Mouse (Mus musculus): ENCODE measurements around the gene Fry.
"Not testable (repeated sequence)": the region's sequence is repeated elsewhere in the genome, so short reads cannot be mapped to it uniquely, and the experiment has no call there.

Fry gene

GRCm38 (mm10) chr5:150452671-150453070 is 334.2 kb downstream of the Fry start:
- DNase-seq (ENCODE audit: extremely low read depth, low read depth), result no peak

DNA sequence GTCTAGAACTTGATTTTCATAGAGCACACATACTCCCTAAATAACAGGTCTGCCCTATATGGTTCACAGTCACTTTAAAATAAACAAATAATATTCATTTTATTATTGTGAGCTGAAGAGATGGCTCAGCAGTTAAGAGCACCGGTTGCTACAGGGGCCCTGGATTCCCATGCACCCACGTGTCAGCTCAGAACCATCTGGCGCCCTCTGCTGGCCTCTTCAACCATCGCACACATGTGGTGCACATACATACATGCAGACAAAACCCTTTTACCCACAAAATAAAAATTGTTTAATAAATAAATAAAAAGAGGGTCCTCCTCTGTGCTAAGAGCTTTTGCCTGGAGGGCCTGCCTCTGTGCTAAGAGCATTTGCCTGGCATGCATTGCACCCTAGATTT is 335.0 kb downstream of the Fry start:
- DNase-seq (ENCODE audit: extremely low read depth, low read depth), result no peak

GRCm38 (mm10) chr5:150457165-150457903 is 338.9 kb downstream of the Fry start:
- DNase-seq (ENCODE audit: extremely low read depth, low read depth), result no peak

DNA sequence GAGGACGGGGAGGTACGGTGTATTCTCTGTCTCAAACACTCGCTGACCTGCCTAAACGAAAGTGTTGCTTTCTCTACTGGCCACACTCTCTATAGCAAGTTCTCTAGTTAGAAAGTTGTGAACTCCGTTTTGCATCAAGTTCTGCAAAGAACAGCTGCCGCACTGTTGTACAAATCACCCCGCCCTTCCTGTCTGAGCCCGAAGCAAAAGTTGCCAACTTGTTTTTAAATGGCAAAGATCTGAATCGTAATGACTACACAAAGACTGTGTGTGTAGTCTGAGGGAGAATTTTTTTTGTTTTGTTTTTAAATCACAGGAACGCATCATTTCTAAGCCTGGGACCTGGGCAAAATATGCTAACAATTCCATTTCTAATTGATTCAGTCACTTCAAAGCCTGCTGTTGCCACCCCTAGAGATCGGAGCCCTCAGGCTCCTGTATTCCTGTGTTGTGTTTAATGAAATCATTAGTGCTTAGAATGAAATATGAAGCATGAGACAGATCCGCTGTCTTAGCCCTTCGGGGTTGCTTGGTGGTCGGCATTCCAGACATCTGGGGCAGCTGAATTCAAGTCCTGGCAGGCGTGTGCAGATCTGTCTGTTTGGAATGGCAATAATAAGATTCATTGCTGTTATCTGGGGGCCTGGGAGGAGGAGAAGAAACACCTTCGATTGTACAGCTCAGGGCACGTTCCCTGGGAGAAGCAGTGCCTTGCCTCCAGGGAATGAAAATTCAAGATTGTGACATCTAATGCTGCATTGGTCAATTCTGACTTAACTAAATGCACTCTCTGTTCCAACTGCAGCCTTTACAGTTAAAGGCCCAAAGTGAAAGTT is 339.7 kb downstream of the Fry start:
- DNase-seq (ENCODE audit: extremely low read depth, low read depth), result no peak

- DNase-seq (ENCODE audit: extremely low read depth, low read depth), result no peak
Measured at GRCm38 (mm10) chr5:150459801-150460200, 341.4 kb downstream of the Fry start.

DNA sequence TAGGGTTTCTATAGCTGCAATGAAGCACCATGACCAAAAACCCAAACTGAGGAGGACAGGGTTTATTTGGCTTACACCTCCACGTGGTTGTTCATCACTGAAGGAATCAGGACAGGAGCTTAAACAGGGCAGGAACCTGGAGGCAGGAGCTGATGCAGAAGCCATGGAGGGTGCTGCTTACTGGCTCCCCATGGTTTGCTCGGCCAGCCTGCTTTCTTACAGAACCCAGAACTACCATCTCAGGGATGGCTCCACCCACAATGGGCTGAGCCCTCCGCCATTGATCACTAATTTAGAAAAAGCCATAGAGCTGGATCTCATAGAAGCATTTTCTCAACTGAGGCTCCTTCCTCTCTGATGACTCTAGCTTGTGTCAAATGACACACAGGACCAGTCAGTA is 346.3 kb downstream of the Fry start:
- DNase-seq (ENCODE audit: extremely low read depth, low read depth), result no peak

- no peak for DNase-seq (ENCODE audit: extremely low read depth, low read depth)
Measured at GRCm38 (mm10) chr5:150465218-150465617, 346.8 kb downstream of the Fry start.

GRCm38 (mm10) chr5:150466132-150466531 is 347.7 kb downstream of the Fry start:
- peak; percentile 15 for DNase-seq (ENCODE audit: extremely low read depth, low read depth)

GRCm38 (mm10) chr5:150468431-150468830 is 350.0 kb downstream of the Fry start:
- no peak for DNase-seq (ENCODE audit: extremely low read depth, low read depth)

GRCm38 (mm10) chr5:150477364-150477763 is 358.9 kb downstream of the Fry start:
- no peak for DNase-seq (ENCODE audit: extremely low read depth, low read depth)

DNA sequence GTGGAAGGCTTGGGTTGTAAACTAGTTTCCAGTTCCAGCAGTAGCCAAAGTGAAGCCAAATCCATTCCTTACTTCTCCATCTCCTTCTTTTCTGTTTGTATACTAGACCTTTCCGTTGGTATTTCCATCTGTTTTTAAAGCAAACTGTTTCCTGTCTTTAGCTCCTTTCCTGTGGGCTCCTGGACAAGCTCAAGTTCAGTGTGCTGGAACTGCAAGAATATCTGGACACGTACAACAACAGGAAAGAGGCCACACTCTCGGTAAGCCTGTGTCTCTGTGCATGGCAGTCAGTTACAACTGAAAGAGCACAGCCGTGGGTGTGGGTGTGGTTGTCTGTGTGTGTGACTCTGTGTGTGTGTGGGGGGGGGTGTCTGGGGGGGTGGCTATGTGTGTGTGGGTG is 360.2 kb downstream of the Fry start:
- no peak for DNase-seq (ENCODE audit: extremely low read depth, low read depth)

DNA sequence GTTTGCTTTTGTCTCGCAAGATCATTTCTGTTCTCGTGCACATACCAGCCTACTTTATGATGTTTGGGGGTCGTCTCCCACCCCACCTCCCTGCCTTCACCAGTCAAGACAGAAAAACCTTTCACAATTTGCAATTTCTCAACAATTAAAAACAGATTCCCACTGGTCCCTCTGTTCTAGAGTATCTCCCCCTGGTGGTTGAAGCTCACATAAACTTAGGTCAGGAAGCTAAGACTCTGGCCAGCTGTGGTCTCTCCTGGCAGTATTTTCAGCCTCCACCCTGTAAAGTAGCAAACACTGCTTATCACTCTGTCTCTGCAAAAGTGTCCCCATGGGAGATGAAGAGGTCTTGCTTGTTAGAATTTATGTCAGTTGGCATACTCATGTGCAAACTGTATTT is 366.8 kb downstream of the Fry start:
- peak; percentile 18 for DNase-seq (ENCODE audit: extremely low read depth, low read depth)

- no peak for DNase-seq (ENCODE audit: extremely low read depth, low read depth)
Measured at GRCm38 (mm10) chr5:150490285-150490684, 371.8 kb downstream of the Fry start.

- no peak for DNase-seq (ENCODE audit: extremely low read depth, low read depth)
Measured at GRCm38 (mm10) chr5:150490821-150491220, 372.4 kb downstream of the Fry start.

DNA sequence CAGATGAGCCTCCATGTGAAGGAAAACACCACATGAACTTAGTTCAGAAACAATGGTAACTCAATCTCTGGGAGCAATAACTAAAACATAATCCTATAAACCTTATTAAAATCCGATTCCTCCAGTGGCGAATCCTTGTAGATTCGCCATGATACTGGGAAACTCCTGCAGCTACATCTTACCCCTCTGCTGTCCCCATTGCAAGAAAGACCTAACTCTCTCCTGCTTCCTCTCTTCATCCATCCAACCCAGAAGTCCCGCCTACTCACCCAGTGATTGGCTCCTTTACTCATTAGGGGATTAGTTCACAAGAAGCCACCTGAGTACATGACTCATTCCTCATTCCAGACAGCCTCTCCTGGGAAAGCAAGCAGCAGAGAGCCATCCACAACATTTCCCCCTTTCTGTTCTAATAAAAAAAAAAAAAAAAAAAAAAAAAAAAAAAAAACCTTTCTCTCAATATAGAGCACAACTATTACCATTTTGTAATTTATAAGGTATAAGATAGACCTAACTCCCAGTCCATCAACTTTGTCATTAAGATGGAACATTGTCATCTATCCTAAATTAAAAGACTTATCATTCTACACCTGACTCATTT is 373.2 kb downstream of the Fry start:
- not testable (repeated sequence) for DNase-seq (ENCODE audit: extremely low read depth, low read depth)

GRCm38 (mm10) chr5:150495792-150496191 is 377.3 kb downstream of the Fry start:
- peak; percentile 33 for DNase-seq (ENCODE audit: extremely low read depth, low read depth)

DNA sequence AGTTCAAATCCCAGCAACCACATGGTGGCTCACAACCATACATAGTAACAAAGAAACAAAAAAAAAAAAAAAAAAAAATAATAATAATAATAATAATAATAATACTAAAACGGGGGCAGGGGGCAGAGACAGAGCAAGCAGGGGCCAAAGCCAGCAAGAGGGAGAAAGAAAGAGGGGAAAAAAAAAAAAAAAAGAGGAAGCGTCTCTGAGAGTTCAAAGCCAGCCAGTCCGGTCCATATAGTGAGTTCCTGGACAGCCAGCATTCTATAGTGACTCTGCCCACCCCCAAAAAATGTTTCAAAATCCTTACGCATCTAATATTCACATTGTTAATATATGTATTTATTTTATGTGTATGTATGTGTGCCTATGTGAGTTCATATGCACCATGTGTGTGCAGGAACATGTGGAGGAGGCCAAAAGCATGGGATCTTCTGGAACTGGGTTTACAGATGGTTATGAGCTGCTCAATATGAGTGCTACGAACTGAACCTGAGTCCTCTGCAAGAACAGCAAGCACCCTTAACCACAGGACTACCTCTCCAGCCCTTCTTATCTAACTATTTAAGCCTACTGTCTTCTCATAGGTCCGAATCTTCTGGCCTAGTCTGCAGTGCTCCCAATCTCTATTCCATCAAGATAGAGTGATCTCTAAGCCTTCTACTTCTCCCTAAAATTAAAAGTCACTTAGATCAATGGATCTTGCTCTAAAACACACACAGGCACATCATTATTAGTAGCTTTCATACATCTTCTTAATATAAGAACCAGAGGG is 392.2 kb downstream of the Fry start:
- no peak for DNase-seq (ENCODE audit: extremely low read depth, low read depth)

GRCm38 (mm10) chr5:150513264-150513663 is 394.8 kb downstream of the Fry start:
- DNase-seq (ENCODE audit: extremely low read depth, low read depth), result no peak

- no peak for DNase-seq (ENCODE audit: extremely low read depth, low read depth)
Measured at GRCm38 (mm10) chr5:150514027-150514426, 395.6 kb downstream of the Fry start.

DNA sequence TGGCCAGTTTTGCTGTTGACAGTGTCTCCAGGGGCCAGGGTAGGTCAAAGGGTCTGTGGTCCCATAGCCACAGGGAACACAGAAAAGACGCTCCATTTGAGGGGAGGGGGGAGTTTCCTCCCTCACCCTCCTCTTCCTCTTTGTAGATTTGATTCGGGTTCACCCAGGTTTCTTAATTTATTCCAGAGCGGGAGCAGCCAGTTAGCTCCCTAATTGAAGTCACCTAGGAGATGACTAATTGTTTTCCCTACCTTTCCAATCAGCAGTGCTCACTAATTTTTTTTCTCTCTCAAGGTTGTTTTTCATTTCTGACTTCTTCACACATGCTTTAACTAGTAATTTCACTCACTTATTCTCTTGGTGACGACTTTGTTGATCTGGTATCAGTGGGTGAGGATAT is 399.6 kb downstream of the Fry start, which contains the start of gene Zar1l:
Gene Zar1l, minus strand, starts transcription at position 101 of the 400 bp plus-strand sequence.
- no peak for DNase-seq (ENCODE audit: extremely low read depth, low read depth)

DNA sequence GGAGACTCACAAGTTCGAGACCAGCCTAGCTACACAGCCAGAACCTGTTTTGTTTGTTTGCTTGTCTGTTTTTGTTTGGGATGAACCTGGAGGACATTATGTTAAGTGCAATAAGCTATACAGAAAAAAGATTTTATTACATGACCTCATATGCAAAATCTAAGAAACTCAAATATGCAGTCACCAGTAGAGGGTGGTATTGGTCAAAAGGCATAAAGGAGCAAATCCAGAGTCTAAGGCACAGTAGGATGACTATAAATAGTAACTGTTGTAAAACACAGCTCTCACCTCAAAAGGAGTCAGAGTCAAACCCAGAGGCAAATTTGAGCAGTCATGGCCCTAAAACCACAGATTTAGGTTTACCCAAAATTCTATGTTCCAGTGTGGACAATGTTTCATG is 401.1 kb downstream of the Fry start:
- DNase-seq (ENCODE audit: extremely low read depth, low read depth), result peak; percentile 66
